Mouse (Mus musculus) ES-E14 (cell line): ENCODE results near the gene Ndufs8.

ENCODE experiments used
- CHD2 ChIP-seq: IDR thresholded peaks from 2 replicates; pipeline ENCODE4 v1.6.1; 2014; ENCODE audit warnings: mild to moderate bottlenecking, low read depth, low read length, inconsistent platforms
- HCFC1 ChIP-seq: IDR thresholded peaks from 2 replicates; pipeline ENCODE4 v1.6.1; 2012; ENCODE audit warnings: low read length, inconsistent platforms, borderline replicate concordance; ENCODE audit not compliant: insufficient read depth
- MAFK ChIP-seq: IDR thresholded peaks from 2 replicates; pipeline ENCODE4 v1.6.1; 2014; ENCODE audit warnings: mild to moderate bottlenecking, low read depth, low read length, inconsistent platforms; ENCODE audit not compliant: insufficient read depth
- ZC3H11A ChIP-seq: IDR thresholded peaks from 2 replicates; pipeline ENCODE4 v1.6.1; 2012; ENCODE audit warnings: low read depth, mild to moderate bottlenecking, inconsistent platforms, low read length, borderline replicate concordance
- ZNF384 ChIP-seq: IDR thresholded peaks from 2 replicates; pipeline ENCODE4 v1.6.1; 2012; ENCODE audit warnings: low read depth, low read length, inconsistent platforms

GRCm38 (mm10) chr19:3913692-3914091 lies 1.1 kb upstream of the Ndufs8 start:
- TF ChIP-seq MAFK (no peak), ZC3H11A (no peak), ZNF384 (no peak), CHD2 (no peak), HCFC1 (no peak)
